Mouse (Mus musculus): Measurements from ENCODE around the gene Atg10. TPM values are rescaled to one million over a fixed set of nuclear protein-coding genes. Genes with fewer than 3 reads are reported as not detected.

The Atg10 gene
- 14.0 and 18.5 TPM in 2 replicates for polyA plus RNA-seq (2015; fragmentation: Nextera tagmentation; extraction: Ambion mirVana)

GRCm38 (mm10) chr13:91223587-91224437, at the start of gene Atg10:
Gene Atg10 (minus strand): TSS chr13:91223968.

GRCm38 (mm10) chr13:90922751-90923612, 300.8 kb downstream of the Atg10 start, which contains the start of gene Rps23:
Gene Rps23 (plus strand): TSS chr13:90922958.

GRCm38 (mm10) chr13:90905176-90905575, 318.6 kb downstream of the Atg10 start, which contains the start of gene Atp6ap1l:
Gene Atp6ap1l (minus strand): TSS chr13:90905355.

Other genes with a start within 250 kb of the Atg10 start
- gene Ssbp2, start 236.3 kb upstream of the Atg10 start, polyA plus RNA-seq (2015; fragmentation: Nextera tagmentation; extraction: Ambion mirVana), result 153 and 170 TPM in 2 replicates